Mouse (Mus musculus): ENCODE data around the gene Olfr153. TPM values are rescaled to one million over a fixed set of nuclear protein-coding genes. Genes with fewer than 3 reads are reported as not detected.

Olfr153 gene
- polyA plus RNA-seq (2015; fragmentation: Nextera tagmentation; extraction: Ambion mirVana): not detected in 2 replicates

DNA sequence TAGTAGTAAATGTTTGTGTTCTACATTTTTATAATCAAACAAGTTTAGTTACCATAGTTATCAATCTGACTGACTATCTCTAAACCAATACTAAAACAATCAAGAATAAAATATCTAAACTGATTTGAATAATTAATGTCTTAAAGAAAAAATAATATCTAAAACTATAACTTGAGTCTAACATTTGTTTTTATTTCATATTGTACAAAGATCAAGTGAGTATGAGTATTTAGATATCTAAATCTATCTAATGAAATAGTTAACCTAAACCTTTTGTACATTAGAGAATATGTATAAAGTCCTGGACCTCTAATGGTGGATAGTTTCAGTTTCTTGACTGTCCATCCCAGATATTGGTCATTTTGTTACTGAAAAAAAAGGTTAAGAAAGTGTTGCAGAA, at the start of gene Olfr153:
TSS of gene Olfr153 (plus strand) at position 301 of the 400 bp plus-strand sequence.

DNA sequence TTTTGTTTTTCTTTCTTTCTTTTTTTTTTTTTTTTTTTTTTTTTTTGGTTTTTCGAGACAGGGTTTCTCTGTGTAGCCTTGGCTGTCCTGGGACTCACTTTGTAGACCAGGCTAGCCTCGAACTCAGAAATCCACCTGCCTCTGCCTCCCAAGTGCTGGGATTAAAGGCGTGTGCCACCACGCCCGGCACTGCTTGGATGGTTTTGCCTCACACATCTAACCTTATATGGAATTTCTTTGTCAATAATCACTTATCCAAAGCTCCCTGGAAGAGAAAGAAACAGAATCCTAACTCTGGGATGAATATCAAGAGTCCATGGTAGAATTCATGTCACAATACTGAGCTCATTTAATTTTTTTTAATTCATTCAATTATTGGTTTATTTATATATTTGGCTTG, 34.6 kb upstream of the Olfr153 start, which contains the start of gene Pramel7:
TSS of gene Pramel7 (minus strand) at position 101 of the 400 bp plus-strand sequence.

DNA sequence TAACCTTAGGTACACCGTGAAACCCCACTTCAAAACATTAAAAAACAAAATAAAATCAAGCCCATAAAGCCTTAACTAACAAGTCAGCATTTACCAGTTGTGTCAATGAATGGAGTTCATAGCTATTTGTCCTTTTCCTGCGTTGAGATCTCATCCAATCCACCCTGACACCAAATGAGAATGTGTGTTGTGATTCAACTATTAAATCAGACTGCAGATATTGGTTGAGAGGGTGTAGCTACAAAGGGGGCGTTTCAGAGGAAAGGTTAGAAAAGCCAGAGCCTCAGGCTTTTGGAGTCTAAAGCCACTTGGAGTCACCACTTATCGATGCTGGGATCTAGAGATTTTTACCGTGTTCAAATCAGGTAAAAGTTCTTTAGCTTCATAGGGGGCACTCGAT, 25.3 kb upstream of the Olfr153 start, which contains the start of gene Pramel6:
TSS of gene Pramel6 (plus strand) at position 301 of the 400 bp plus-strand sequence.

DNA sequence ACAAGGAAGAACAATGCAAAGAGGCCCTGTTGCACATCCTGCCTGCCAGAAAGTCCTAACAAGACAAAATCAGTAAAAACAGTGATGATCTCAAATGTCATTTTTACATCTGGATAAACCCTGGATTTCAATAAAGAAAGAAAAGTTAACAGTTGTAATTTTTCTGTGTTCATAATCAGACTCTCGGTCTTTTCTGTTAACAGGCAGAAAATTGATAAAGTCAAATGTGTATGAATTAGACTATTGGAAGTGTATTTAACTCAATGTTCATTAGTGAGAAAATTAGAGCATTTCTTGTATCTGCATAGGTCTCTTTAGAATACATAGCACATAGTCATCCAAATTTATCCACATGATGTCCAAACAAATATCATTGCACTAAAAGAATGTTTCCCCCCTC, 13.8 kb downstream of the Olfr153 start, which contains the start of gene Olfr1128:
TSS of gene Olfr1128 (minus strand) at position 101 of the 400 bp plus-strand sequence.

DNA sequence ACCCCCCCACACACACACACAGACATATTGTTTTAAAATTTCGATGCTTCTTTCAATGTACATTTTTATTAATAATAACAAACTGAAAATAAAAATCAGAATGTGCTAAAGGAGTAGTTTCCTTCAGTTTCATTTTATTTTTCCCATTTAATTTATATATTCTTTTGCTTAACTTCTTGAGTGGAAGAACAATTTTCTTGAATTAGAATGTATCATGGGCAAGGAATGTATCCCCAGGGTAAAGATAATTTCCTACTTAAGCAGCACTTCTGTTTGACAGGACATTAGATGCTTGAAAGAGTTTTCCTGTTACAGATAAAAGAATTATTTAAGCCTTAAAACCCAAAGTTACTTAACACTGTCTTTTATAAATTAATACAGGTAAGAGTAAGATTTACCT, 42.0 kb downstream of the Olfr153 start, which contains the start of gene Olfr1129:
TSS of gene Olfr1129 (plus strand) at position 301 of the 400 bp plus-strand sequence.

Other genes with a start within 250 kb of the Olfr153 start
- not detected in 2 replicates for gene Olfr1118, start 224.2 kb upstream of the Olfr153 start, polyA plus RNA-seq (2015; fragmentation: Nextera tagmentation; extraction: Ambion mirVana)
- gene Olfr1120, start 177.0 kb upstream of the Olfr153 start, polyA plus RNA-seq (2015; fragmentation: Nextera tagmentation; extraction: Ambion mirVana): not detected in 2 replicates
- not detected in 2 replicates for gene Olfr1121, start 161.9 kb upstream of the Olfr153 start, polyA plus RNA-seq (2015; fragmentation: Nextera tagmentation; extraction: Ambion mirVana)
- not detected in 2 replicates for gene Olfr1122, start 145.9 kb upstream of the Olfr153 start, polyA plus RNA-seq (2015; fragmentation: Nextera tagmentation; extraction: Ambion mirVana)
- not detected in 2 replicates for gene Olfr1123, start 115.2 kb upstream of the Olfr153 start, polyA plus RNA-seq (2015; fragmentation: Nextera tagmentation; extraction: Ambion mirVana)
- gene Olfr1124, start 101.5 kb upstream of the Olfr153 start, polyA plus RNA-seq (2015; fragmentation: Nextera tagmentation; extraction: Ambion mirVana): 0.05 TPM in 1 of 2 replicates, not detected in the other
- gene Olfr1126, start 77.8 kb upstream of the Olfr153 start, polyA plus RNA-seq (2015; fragmentation: Nextera tagmentation; extraction: Ambion mirVana): not detected in 2 replicates
- not detected in 2 replicates for gene Pramel7, start 34.7 kb upstream of the Olfr153 start, polyA plus RNA-seq (2015; fragmentation: Nextera tagmentation; extraction: Ambion mirVana)
- gene Pramel6, start 25.2 kb upstream of the Olfr153 start, polyA plus RNA-seq (2015; fragmentation: Nextera tagmentation; extraction: Ambion mirVana): not detected in 2 replicates
- gene Olfr1128, start 13.7 kb downstream of the Olfr153 start, polyA plus RNA-seq (2015; fragmentation: Nextera tagmentation; extraction: Ambion mirVana): not detected in 2 replicates
- not detected in 2 replicates for gene Olfr1129, start 42.1 kb downstream of the Olfr153 start, polyA plus RNA-seq (2015; fragmentation: Nextera tagmentation; extraction: Ambion mirVana)
- gene Olfr1130, start 74.4 kb downstream of the Olfr153 start, polyA plus RNA-seq (2015; fragmentation: Nextera tagmentation; extraction: Ambion mirVana): not detected in 2 replicates
- gene Olfr1131, start 95.3 kb downstream of the Olfr153 start, polyA plus RNA-seq (2015; fragmentation: Nextera tagmentation; extraction: Ambion mirVana): not detected in 2 replicates
- not detected in 2 replicates for gene Olfr1132, start 105.7 kb downstream of the Olfr153 start, polyA plus RNA-seq (2015; fragmentation: Nextera tagmentation; extraction: Ambion mirVana)
- not detected in 2 replicates for gene Olfr1133, start 115.6 kb downstream of the Olfr153 start, polyA plus RNA-seq (2015; fragmentation: Nextera tagmentation; extraction: Ambion mirVana)
- gene Olfr1134, start 126.7 kb downstream of the Olfr153 start, polyA plus RNA-seq (2015; fragmentation: Nextera tagmentation; extraction: Ambion mirVana): not detected in 2 replicates
- not detected in 2 replicates for gene Olfr1135, start 141.9 kb downstream of the Olfr153 start, polyA plus RNA-seq (2015; fragmentation: Nextera tagmentation; extraction: Ambion mirVana)
- not detected in 2 replicates for gene Olfr1136, start 162.2 kb downstream of the Olfr153 start, polyA plus RNA-seq (2015; fragmentation: Nextera tagmentation; extraction: Ambion mirVana)
- gene Olfr1137, start 181.4 kb downstream of the Olfr153 start, polyA plus RNA-seq (2015; fragmentation: Nextera tagmentation; extraction: Ambion mirVana): not detected in 2 replicates
- not detected in 2 replicates for gene Olfr1138, start 208.2 kb downstream of the Olfr153 start, polyA plus RNA-seq (2015; fragmentation: Nextera tagmentation; extraction: Ambion mirVana)
- not detected in 2 replicates for gene Olfr1140, start 212.0 kb downstream of the Olfr153 start, polyA plus RNA-seq (2015; fragmentation: Nextera tagmentation; extraction: Ambion mirVana)
- gene Olfr1141, start 222.2 kb downstream of the Olfr153 start, polyA plus RNA-seq (2015; fragmentation: Nextera tagmentation; extraction: Ambion mirVana): not detected in 2 replicates
- gene Olfr152, start 247.7 kb downstream of the Olfr153 start, polyA plus RNA-seq (2015; fragmentation: Nextera tagmentation; extraction: Ambion mirVana): not detected in 2 replicates

Data from skeletal muscle tissue, postnatal 0 days (tissue).